Mouse (Mus musculus) embryo, embryonic 11.5 days (tissue): Measurements from ENCODE around the gene Wdfy3.
"Not testable (repeated sequence)": the region's sequence is repeated elsewhere in the genome, so short reads cannot be mapped to it uniquely, and the experiment has no call there.

Experiments used
- DNase-seq: peaks from one replicate; pipeline ENCODE4 v3.0.0-alpha.2; 2012; ENCODE audit warnings: low read depth, low spot score

The Wdfy3 gene

DNA sequence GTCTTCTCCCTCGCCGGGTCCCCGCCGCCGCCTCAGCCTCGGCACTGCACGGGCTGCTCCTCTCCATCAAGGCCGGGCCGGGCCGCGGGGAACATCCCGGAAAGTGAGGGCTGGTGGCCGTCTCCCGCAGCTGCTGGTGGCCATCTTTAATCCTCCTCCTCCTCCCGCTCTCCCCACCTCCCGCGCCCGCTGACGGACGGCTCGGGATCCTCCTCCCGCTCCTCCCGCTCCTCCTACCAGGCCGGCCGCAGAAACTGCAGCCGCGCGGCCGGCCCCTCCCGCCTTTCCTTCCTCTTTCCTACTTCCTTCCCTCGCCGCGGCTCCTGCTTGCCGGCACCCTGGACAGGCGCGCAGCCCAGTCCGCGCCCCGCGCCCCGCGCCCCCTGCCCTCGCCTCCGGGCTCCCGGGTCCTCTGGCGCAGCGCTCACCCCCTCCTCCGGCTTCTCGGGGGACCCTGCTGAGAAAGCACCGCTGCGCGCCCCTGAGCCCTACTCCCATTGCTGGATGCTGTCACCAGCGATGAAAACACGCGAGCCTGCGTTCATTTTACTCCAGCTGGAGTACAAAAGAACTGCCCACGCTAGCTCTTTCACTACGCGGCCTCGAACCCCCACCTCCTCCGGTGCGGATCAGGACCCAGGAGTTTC lies at the start of gene Wdfy3:
TSS of gene Wdfy3 (minus strand) at position 155 of the 647 bp plus-strand sequence.
- peak; percentile 73 for DNase-seq

DNA sequence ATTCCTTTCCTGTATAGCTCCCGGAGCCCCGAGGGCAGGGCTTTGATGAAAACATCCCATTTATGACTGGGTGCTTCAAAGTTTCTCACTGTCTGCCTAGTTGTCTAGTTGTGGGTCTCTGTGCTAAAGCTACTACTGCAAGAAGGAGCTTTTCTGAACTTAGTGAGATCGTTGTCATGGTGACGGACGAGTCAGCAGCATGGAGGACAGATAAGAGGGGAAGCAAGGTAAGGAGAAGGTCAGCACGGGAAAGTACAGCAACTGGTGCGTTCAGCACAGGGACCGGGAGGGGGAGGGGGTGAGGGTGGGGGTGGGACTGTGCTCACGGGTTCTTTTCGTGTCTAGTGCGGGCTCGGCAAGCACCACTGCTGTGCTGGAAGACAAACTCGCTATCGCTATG lies 43.3 kb upstream of the Wdfy3 start:
- no peak for DNase-seq

DNA sequence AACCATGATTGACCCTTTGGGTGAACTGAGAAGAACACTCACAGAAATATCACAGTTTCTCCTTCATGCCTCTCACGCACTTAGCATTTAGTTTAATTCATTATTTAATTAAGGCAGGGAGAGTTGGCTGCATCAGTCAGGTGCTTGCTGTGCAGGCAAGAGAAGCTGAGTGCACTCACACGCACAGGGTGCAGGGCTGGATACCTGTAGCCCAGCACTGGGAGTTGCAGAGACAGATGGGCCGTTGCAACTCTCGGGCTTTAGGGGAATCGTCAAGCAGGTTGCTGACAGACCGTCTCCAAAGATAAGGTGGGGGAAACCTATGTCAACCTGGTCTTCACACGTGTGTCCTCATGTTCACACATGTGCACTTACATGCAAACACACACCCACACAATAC lies 42.3 kb upstream of the Wdfy3 start:
- no peak for DNase-seq

DNA sequence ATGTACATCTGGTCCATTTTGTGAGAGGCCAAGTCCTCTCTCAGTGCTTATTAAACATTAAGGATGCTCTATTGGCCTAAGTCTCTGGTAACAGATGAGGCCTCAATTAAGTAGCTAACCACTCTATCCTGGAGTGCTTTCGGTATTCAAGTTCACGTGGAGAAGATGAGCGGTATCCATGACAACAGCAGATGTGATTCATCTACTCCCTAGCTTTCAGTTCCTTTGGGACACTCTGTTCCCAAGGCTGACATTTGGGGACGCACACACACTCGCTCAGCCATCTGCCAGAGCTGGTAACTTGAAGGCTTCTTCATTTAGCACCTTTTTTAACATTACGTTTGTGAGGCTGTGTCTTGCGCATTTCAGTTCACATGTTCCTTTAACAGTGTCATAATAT lies 40.3 kb upstream of the Wdfy3 start:
- no peak for DNase-seq

DNA sequence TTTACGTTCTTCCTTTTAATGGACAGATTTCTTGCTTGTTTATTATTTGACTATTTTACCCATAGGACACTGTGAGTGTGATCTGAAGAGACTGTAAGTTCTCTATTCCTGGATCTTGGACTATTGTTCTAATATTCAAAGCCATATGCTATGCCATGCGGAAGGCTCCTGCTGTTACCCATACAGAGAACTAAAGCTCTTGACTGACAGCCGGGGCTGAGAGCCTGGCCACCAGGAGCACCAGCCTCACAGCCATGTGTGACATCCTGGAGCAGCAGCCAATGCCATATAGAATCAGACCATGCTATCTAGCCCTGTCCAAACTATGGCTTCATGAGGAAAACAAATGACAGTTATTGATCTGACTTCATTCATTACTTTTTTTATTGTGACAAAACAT lies 36.2 kb upstream of the Wdfy3 start:
- no peak for DNase-seq

DNA sequence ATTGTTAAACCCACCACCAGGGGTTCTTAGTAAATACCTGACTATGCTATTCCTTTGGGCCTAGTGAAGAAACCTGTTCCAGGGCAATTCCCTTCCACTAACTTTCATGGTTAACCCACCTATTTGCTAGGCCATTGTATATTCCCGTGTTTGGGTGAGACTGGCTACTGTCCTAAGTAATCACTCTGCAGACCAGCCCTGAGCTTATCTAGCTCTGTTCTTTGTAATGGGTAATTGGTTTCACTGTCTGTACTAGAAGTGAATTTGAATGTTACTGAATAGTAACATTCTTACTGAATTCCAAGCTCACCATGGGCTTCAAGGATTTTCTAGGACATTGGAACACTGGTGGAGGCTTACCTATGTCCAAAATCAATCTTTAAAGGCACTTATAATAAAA lies 32.1 kb upstream of the Wdfy3 start:
- not testable (repeated sequence) for DNase-seq

DNA sequence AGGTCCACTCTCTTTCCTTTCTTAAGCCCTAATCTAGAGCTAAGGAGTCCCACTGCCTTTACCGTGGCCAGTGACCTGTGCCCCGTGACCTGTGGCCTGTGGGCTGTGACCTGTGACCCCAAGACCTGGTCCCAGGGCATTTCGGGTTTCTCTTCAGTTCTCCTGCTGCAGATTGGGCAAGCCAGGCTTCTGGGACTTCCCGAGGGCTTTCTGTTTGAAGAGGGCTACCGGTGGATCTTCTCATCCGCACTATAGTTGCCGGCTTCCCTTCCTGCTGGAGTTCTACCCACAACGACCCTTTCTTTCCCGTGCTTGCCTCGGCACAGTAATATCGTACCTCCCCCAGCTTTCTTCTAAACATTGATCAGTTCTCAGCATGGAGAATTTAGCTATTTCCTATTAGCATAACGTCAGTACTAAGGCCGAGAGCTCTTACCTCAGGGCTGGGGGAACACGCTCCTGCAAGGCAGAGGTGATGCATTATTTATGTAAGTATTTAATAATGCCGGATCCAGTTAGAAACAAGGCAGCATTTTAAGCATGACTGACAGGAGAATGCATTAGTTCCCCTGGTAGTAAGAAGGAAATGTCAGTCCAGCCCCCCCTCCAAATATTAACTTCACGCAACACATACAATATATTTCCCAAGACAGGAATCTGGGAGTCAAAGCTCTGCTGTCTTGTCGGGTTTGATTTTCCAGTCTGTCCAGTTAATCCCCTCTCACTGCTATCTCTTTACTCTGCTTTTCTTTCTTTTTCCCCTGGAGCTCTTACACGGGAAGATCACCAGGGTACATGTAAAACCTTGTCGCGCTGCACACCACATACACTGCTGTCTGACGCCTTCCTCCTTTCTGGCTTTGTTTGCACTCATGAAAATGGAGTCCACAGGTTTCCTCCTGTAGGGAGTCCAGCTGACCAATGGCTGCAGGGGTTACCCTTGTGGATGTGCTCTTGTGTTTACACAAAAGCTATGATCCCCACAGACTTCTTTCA lies 30.8 kb upstream of the Wdfy3 start:
- DNase-seq = no peak

DNA sequence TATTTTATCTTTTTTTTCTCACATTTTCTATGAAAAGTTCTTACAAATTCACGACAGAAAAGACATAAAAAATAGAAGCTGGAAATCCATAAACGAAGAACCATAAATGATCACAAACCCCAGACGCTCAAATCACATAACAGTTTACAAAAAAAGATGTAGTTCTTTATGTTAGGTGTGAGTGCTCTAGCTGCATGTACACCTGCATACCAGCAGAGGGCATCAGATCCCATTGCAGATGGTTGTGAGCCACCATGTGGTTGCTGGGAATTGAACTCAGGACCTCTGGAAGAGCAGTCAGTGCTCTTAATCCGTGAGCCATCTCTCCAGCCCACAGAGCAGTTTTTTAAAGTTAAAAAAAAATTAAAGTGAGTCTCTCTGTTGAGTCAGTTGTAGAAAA lies 25.9 kb upstream of the Wdfy3 start:
- DNase-seq = no peak

DNA sequence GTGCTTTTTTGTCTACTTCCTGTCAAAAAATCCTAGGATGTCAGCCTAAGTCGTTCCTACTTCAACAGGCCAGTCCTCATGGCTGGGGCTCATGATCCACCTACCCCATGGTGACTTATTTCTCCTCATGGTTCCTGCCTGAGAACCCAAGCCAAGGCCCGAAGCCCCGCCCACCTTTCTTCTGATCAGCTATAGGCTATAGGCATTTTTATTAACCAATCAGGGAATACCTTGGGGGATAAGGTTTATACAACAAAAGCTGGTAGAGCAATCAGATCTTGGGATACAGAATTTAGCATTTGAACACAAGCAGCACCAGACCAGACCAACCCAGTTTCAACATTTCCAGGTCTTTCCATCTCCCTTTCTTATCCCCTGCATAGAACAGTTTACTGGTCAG lies 21.0 kb upstream of the Wdfy3 start:
- DNase-seq = no peak

DNA sequence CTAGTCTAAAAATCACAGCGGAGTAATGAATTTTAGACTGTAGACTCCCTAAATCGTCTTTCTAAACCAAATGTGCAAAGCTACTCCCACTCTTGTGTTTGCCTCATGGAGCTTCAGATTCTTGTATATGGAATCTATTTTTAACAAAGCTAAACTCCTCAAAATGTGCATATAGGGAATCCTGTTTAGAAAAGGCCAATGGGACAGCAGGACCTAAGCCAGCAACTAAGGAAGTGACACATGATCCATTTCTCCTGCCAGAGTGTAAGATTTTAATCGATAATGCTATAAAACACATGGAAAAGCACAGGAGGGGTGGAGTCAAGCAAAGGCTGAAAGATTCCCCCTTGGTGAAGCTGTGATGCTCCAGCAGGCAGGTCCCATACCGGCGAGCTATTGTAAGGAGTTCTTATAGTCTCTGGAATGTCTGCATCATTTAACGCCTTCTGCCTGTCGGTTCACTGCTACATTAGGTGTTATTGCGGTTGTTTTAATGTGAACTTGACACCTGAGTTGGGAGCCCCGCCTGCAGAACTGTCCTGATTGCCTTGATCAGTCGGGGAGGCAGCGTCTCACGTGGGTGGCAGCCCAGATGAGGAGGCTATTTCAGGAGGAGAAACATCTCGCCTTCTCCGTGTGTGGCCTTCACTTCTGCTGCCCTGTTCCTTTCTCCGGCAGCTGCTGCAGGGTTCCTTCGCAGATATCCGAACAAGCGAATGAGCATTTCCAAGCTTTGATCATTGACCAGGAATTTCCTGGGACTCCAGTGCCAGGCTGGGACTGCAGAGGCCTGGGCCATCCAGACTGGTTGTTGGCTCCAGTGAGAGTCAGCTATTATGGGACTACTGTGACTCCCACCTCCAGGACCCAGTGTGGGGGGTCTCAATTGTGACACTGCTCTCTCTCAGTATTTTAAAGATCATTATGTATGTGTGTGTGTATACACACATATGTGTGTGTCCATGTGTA lies 15.3 kb upstream of the Wdfy3 start:
- no peak for DNase-seq

DNA sequence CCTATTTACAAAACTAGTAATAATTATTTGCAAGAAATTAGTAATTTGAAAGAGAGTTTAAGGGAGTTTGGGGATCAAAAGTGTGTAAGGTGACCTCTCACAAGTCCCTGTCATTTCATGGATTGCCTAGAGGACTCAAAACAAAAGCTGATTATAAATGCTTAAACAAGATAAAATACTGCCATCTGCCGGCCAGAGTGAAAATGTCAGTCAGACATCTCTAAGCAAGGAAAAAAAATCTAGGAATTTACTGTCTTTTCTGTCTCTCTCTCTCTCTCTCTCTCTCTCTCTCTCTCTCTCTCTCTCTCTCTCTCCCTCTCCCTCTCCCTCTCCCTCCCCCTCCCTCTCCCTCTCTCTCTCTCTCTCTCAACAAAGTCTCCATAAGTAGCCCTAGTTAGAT lies 4.4 kb upstream of the Wdfy3 start:
- DNase-seq = peak; percentile 64

DNA sequence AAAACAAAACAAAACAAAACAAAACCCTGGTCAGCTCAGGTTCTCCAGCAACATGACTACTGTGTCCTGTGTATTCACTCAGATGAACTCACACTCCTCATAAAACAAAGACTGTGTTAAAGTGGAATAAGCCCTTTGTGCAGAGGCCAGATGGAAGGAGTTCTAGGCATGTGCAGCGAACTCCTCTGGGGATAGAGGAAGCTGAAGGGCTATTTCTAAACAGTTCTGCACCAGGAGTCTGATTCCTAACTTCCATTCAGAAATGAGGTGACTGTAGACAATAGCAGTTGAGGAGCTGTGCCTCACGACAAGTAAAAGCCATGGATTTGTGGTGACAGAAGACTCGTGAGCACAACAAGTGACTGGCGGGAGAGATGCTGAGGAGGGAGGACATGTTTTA lies 2.3 kb upstream of the Wdfy3 start:
- DNase-seq = no peak

DNA sequence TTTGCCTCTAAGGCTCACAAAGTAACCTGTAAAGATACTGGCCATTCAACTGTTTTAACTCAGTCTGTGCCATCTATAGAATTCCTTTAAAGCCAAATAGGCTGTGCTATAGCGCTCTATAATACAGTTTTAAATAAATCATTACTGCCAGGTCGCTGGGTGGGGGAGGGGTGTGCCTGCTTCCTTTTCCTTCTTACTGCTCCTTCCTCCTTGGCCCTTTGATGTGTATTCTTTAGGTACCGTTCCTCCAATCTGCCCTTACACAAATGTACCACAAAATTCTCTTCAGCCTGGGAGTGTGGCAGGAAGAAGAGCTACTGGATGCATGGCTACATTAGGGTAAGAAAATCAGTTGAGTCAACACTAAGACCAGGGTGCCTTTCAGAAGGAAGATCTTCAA lies 1.5 kb upstream of the Wdfy3 start:
- DNase-seq = no peak

DNA sequence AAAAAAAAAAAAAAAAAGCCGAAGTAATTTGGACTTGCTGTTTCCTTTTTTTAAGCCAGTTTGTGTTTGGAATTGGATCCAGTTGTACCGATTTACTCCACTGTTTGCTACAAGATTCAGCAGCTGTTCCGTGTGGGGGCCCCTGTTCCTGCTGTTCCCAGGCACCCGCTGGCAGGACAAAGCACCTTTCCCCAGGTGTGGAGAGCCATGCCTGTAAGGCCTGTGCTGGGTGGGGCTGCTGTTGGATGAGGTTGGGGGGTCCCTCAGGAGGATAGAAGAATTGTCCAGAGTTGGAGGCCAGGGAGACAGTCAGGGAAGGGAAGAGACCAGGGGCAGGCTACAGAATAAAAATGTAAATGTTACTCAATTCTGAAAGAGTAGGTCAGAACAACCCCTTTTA lies 1.1 kb upstream of the Wdfy3 start:
- DNase-seq = no peak

DNA sequence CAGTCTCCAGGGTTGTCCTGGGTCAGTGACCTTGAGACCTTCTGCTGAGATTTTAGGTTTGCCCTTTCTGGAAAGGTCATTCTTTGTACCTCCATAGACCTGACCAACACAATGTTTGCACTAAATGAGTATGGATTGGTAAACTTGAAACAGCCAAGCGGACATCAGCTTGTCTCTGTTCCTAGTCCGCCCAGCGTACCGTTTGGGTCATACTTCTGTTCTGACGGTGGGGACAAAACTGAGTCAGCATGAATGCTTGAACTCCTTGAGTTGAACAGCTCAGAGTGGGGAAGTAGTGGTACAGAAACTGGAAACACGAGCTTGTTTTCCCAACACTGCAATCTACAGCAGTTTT lies 670 bp upstream of the Wdfy3 start:
- no peak for DNase-seq

DNA sequence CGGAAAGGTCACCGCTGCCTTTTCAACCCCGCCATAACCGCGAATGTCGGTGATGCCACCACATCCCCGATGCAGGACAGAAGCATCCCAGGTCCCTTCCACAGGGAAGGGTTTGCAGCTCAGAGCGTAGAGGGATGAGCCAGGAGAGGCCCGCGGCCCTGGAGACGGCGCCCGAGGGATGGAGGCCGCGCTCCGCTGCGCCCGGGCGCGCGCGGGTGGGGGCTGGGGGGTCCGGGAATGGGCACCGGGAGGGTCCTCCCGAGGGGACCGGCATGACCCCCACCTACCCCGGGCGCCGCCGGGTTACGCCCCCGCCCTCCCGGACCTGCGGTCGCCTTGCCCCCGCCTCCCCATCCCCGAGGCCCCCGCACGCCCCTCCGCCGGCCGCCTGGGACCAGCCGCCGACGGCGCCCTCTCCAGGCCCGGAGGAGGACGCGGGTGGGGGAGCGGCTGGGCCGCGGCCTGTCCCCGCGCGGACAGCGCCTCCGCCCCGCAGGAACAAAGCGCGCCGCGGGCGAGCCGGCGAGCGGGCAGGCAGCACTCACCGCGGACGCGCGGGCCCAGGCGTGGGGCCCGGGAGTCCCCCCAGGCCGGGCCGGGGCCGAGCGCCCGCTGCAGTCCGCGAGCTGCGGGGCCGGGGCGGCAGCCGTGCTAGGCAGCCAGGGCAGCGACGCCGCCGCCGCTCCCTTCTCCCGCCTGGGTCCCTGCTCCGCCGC lies 512 bp downstream of the Wdfy3 start:
- peak; percentile 29 for DNase-seq

DNA sequence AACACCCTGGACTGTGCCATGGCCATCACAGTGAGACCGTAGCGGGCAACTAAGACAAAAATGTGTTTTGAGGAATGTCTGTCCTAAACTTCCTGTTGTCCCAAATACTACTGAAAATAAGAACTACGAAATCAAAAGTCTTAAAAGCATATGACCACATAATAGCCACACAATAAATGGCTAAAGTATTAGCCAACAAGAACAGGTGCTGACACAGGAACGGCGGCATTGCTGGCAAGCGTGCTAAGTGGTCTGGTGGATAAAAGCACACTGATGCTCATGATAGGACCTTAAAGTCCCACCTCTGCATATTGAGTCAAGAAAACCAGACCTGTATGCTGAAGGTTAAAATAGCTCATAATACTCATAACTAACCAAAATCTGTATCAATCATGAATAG lies 3.3 kb downstream of the Wdfy3 start:
- no peak for DNase-seq

DNA sequence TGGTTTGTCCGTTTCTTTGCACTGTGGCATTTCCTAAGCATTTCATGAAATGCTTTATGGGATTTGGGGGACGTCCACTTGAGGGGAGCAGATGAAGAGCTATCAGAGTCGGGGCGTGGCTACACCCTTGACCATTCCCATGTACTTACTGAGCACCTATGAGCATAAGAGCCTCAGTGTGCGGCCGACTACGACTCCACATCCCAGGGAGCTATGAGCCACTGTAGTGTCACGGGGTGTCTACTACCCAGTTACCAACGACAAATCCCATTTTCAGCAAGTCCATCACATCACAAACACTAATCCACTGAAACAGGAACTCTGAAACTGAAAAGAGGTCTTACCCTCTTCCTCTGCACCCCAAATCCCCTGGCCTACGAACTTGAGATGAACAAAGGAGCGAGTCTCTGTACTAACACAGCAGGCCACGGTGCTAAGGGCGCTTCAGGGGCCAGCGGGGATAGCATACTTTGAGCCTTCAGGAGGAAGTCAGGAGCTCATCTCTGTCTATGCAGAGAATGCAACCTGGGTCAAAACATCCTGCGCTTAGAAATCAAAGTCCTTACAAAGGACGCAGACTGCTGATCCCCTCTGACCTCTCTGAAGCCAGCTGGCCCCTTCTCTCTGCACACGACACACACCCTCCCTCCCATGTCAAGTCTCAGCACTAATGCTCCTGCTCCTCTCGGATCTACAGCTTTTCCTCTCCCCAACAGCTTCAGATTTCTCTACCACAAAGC lies 6.5 kb downstream of the Wdfy3 start:
- DNase-seq = no peak

DNA sequence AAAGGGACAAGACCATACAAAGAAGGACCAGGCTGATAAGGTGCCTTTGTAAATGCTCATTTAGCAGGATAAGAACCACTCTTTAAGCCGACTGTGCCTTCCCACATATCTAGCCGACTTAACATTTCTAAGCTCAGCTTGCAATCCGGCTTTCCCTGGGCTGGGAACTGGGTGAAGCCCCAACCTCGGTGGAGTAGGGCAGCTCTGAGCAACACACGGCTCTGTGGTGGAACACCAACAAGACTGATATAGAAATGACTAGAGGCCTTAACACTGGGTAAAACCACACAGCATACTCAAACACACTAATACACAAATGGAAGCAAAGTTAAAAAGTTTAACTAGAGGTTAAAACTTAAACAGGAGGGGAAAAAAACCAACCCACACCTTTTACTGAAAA lies 7.9 kb downstream of the Wdfy3 start:
- DNase-seq = no peak

DNA sequence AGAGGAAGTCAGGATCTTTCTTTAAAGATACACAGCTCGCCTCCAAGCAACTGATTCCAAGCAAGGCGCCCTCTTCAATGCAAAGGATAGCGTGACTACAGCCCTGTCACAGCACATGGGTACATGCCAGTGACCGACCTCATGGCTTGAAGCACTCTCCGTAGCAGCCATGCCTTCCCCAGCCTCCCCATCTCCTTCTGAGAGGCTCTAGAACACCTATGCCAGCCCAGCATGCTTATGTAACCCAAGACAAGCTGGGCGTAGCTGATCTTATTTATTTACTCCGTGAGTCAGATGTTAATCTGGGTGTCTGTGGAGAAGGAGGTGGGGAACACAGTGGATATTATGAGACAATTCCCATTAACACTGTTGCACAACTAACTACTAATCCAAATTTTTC lies 13.8 kb downstream of the Wdfy3 start:
- no peak for DNase-seq
